Mouse (Mus musculus): ENCODE measurements around the gene Vmn2r31.
"Not testable (repeated sequence)": the region's sequence is repeated elsewhere in the genome, so short reads cannot be mapped to it uniquely, and the experiment has no call there.

The Vmn2r31 gene

GRCm38 (mm10) chr7:7399603-7400002 is at the start of gene Vmn2r31:
Gene Vmn2r31 (minus strand): TSS chr7:7399703.
- not testable (repeated sequence) for DNase-seq

DNA sequence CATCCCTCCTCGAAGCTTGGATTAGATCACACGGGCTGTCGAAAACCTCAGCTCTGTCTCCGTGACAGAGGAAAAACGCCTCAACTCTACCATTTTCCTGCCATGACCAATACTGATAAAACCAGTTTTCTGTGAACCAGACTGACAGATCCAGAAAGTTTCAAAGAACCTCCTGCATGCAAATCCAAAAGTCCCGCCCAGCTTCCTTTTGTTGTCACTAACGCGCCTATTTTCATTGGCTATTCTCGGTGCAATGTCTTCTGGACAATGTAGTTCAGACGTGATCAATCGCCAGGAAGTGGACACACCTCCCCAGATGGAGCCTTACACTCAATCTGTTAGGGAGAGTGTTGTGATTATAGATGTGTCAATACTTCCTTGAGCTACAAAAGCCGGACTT is 25.1 kb downstream of the Vmn2r31 start, which contains the start of gene Gm45783:
Gm45783 (minus strand) TSS at position 143 of the 400 bp plus-strand sequence.
- DNase-seq: not testable (repeated sequence)

DNA sequence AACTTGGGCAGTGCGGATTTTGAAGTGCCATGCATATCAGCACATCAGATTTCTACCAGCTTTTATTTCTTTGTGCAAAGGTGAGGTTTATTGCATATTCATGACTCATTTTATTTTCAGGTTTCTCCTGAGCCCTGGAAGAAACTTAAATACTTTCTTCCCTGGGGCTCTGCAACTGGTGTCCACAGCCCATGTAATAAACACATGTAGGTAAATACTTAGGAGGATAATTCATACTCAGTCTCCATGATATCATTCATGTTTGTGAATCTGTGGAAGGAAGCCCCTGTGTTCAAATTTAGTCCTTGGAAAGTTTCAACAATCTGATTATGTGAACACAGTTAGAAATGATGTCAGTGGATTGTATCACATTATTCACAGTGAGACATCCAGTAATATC is 62.0 kb downstream of the Vmn2r31 start, which contains the start of gene Vmn2r30:
Vmn2r30 (minus strand) TSS at position 101 of the 400 bp plus-strand sequence.
- not testable (repeated sequence) for DNase-seq
